Mouse (Mus musculus) ES-E14 (cell line): ENCODE data around the gene Ccdc114.
"Not testable (repeated sequence)": the region's sequence is repeated elsewhere in the genome, so short reads cannot be mapped to it uniquely, and the experiment has no call there.

Experiments
- CHD2 ChIP-seq: IDR thresholded peaks from 2 replicates; pipeline ENCODE4 v1.6.1; 2014; ENCODE audit warnings: mild to moderate bottlenecking, low read depth, low read length, inconsistent platforms
- HCFC1 ChIP-seq: IDR thresholded peaks from 2 replicates; pipeline ENCODE4 v1.6.1; 2012; ENCODE audit warnings: low read length, inconsistent platforms, borderline replicate concordance; ENCODE audit not compliant: insufficient read depth
- MAFK ChIP-seq: IDR thresholded peaks from 2 replicates; pipeline ENCODE4 v1.6.1; 2014; ENCODE audit warnings: mild to moderate bottlenecking, low read depth, low read length, inconsistent platforms; ENCODE audit not compliant: insufficient read depth

GRCm38 (mm10) chr7:45898125-45898524, 25.7 kb upstream of the Ccdc114 start:
- not testable (repeated sequence) for TF ChIP-seq CHD2, HCFC1, MAFK
